Mouse (Mus musculus) skeletal muscle tissue, adult 2 months (tissue): ENCODE measurements around the gene Pold2.

Experiments
- DNase-seq: peaks from one replicate; pipeline ENCODE4 v3.0.0-alpha.2; 2012; ENCODE audit warnings: low read depth, low spot score

The Pold2 gene

GRCm38 (mm10) chr11:5859883-5860550 lies 18.1 kb downstream of the Pold2 start:
- no peak for DNase-seq

GRCm38 (mm10) chr11:5858723-5859122 lies 19.4 kb downstream of the Pold2 start:
- no peak for DNase-seq

GRCm38 (mm10) chr11:5856479-5857130 lies 21.5 kb downstream of the Pold2 start:
- peak; percentile 81 for DNase-seq

- peak; percentile 83 for DNase-seq
Measured at GRCm38 (mm10) chr11:5855902-5856301, 22.2 kb downstream of the Pold2 start.

GRCm38 (mm10) chr11:5855481-5855880 lies 22.6 kb downstream of the Pold2 start:
- no peak for DNase-seq

GRCm38 (mm10) chr11:5852314-5852713 lies 25.8 kb downstream of the Pold2 start:
- DNase-seq = peak; percentile 58

- DNase-seq = no peak
Measured at GRCm38 (mm10) chr11:5851021-5851736, 26.9 kb downstream of the Pold2 start.

- no peak for DNase-seq
Measured at GRCm38 (mm10) chr11:5850452-5850851, 27.6 kb downstream of the Pold2 start.

GRCm38 (mm10) chr11:5849316-5849715 lies 28.8 kb downstream of the Pold2 start:
- DNase-seq = no peak

- peak; percentile 75 for DNase-seq
Measured at GRCm38 (mm10) chr11:5848741-5849140, 29.4 kb downstream of the Pold2 start.

GRCm38 (mm10) chr11:5846639-5847345 lies 31.3 kb downstream of the Pold2 start:
- peak; percentile 61 for DNase-seq

- DNase-seq = no peak
Measured at GRCm38 (mm10) chr11:5843131-5843530, 35.0 kb downstream of the Pold2 start.

- peak; percentile 8 for DNase-seq
Measured at GRCm38 (mm10) chr11:5841751-5842150, 36.3 kb downstream of the Pold2 start.

- peak; percentile 1 for DNase-seq
Measured at GRCm38 (mm10) chr11:5840346-5840745, 37.7 kb downstream of the Pold2 start.

- DNase-seq = peak; percentile 91
Measured at GRCm38 (mm10) chr11:5837251-5838246, 40.5 kb downstream of the Pold2 start, which contains the start of gene Polm. Gene Polm (minus strand): TSS chr11:5838016.

- peak; percentile 59 for DNase-seq
Measured at GRCm38 (mm10) chr11:5836126-5836525, 42.0 kb downstream of the Pold2 start.

- no peak for DNase-seq
Measured at GRCm38 (mm10) chr11:5835057-5835456, 43.0 kb downstream of the Pold2 start.

GRCm38 (mm10) chr11:5834506-5834905 lies 43.6 kb downstream of the Pold2 start:
- DNase-seq = peak; percentile 68

- peak; percentile 57 for DNase-seq
Measured at GRCm38 (mm10) chr11:5829327-5829726, 48.8 kb downstream of the Pold2 start.

- no peak for DNase-seq
Measured at GRCm38 (mm10) chr11:5828509-5829191, 49.4 kb downstream of the Pold2 start.
